Mouse (Mus musculus): ENCODE results near the gene Ctc1.

Ctc1 gene

DNA sequence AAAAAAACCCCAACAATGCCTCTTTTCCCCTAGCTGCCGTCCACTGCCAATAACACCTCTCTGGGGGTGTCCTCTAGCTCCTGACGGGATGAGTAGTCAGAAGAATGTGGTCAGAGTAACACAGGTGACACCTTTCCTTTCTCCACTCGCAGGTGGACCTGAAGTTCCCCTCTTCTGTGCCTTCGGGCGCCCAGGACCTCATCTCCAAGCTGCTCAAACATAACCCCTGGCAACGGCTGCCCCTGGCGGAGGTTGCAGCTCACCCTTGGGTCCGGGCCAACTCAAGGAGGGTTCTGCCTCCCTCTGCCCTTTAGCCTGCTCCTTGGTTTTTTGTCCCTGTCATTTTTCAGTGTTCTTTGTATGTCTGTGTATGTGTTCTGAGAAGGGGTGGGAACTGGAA, 35.0 kb downstream of the Ctc1 start:
- no peak for DNase-seq

DNA sequence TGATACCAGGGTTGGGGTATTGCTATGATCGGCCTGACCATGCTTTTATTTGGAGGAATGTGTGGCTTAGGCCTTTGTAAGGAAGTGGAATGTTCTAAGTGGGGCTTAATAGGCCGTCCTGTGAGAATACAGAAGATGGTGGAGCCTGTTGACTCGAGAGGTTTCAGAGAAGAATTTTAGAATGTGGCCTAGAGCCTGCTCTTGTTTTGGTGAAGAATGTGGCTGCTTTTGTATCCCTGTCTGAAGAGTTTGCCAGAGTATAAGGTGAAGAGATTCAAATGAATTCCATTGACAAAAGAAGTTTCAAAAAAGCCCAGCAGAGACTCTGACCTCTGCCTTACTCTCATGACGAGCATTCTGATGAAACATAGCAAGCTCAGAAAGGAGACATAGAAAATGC, 36.1 kb downstream of the Ctc1 start:
- no peak for DNase-seq

DNA sequence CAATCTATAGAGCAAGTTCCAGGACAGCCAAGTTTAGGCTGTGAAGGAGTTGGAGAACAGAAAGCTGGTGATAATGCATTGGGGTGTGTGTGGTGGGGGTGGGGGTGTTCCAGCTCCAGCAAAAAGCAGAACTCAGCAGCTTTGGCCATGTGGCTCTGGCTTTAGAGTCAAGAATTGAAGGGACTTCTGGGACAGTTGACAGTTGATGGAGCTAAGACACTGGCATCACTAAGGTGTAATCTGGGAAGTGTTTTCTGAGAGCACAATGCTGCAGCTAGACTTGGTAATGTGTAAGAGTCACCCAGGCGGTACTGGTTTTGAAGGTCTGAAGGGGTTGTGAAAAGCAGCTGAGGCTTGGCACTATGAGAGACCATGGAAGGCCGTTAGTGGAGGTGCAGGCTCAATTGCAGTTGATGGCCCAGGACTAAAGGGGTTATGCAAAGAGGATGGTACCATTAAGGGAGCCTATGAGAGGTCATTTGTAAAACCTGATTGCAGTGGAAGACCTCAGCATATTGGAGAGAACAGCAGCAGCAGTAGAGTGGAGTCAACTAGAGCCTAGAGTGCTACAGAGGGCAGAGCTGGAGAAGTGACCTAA, 37.2 kb downstream of the Ctc1 start:
- DNase-seq = no peak

DNA sequence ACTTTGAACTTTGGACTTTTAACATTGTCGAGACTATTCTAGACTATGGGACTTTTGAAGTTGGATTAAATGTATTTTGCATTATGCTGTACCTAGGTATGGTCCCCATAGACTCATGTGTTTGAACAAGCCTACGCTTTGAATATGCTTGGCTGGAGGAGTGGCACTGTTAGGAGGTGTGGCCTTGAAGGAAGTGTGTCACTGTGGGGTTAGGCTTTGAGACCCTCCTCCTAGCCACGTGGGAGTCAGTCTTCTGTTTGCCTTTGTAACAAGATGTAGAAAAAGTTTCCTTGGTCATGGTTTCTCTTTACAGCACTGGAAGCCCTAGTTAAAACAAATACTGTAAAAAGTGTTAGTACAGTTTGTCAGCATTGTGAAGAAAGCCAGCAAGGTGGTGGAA, 38.1 kb downstream of the Ctc1 start:
- no peak for DNase-seq

DNA sequence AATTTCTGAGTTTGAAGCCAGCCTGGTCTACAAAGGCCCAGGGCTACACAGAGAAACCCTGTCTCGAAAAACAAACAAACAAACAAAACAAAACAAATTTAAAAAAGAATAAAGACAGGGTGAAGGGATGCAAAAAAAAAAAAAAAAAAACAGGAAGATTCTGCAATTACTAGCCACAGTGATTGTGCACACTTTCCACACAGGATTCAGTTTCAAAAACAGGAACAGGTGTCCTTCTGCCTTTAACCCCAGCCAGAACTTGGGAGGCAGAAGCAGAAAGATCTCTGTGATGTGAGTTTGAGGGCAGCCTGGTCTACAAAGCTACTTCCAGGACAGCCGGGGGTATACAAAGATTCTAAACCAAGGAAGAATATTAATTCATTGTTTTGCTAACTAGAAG, 42.6 kb downstream of the Ctc1 start:
- no peak for DNase-seq

DNA sequence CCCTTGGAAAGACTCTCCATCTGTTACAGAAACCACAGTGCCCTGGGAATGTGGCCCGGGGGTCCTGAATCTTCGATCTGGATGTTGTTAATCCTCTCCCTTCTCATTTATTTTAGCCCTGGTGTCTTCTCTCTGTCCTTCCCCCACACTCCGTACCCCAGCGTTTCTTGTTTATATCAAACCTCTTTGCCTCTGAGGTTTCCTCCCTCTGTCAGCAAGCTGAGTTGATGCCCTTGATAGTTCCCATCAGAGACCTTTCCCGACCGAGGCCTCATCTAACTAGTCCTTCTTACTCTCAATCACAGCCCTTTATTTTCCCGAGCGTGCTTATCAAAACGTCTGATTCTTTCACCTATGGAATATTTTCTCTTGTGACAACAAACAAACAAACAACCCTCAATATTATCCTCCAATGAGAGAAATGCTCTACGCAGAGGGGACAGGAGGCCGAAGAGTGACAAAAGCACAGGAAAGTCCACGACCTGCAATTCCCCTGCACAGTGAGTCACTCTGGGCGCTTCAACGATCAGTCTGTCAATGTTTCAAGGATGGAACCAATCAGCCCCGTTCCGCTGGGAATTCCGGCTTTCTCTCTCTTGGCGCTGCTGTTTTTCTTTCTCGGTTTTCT, 43.1 kb downstream of the Ctc1 start:
- DNase-seq = no peak

DNA sequence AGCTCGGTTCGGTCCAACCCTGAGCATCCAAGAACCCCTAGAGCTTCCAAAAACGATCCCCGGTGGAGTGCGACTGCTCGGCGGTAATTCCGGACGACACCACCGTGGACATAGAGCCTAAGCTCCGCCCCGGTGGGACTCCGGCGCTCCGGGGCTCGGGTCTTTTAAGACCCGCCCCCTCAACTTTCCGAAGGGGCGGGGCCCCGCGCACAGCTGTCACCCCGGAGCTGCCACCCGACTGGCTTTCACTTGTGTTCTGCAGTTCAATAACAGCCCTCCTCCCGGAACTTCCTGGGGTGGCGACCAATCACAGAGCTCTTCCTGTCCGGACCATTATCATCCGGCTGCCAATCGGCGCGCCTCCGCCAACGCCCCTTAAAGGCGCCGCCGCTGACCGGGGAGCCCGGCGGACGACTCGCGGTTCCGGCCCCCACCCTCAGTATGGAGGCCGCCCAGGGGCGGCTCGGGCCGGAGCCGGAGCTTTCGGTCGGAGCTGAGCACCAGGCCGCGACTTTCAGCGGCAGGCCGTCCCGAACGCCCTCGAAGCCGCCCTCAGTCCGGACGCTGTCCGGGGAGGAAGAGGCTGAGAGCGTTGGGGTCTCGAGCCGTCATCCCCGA, 43.8 kb downstream of the Ctc1 start, which contains the start of gene Borcs6:
TSS of gene Borcs6 (plus strand) at position 361 of the 618 bp plus-strand sequence.
- DNase-seq = peak; percentile 90 to 91

DNA sequence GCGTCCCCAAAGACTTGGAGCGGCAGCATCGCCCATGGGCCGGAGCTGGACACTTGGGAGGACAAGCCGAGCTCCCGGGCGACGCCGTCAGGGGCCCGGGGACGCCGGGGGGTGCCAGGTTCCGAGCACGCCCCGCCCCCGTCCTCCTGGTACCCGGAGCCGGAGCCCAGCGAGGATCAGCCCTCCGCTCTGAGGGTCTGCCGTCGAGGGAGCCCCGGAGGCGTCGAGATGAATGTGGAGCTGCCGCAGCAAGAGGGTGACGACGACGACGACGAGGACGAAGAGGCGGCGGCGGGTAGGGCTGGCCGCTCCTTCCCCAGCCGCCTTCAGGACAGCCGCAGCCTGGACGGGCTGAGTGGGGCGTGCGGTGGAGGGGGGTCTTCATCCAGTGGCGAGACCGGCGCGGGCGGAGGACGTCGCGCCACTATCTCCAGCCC, 44.3 kb downstream of the Ctc1 start:
- peak in 1 of 2 experiments; percentile 53 for DNase-seq

DNA sequence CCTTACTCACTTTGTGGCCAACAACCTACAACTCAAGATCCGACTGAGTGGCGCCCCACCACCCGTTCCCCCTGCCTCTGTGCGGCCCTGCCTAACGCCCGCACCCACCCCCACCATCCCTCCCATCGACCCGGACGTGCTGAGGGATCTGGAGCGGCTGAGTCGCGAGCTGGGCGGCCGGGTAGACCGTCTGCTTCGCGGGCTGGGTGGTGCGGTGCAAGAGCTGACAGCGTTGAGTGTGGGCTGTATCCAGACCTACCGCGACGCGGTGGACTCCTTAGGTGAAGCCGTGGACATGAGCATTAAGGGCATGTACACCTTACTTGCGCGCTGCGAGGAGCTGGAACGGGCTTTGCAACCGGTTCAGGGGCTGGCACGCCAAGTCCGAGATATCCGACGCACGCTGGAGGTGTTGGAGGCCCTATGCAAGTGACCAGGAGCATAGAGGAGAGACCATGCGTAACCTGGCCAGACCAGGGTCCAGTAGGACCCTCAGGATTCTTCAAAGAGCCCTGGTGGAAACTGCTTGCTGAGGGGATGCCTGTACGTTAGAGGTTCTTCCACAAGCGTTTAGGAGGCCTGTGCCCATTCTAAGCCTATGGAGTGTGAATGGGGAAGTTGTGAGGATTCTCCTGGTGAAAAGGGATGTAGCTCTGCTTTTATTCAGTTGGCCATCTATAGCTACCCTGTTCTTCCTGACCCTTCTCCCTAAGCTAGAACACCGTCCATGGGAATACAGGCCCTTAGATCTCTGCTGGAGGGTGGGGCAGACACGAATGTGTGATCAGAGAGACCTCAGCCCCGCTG, 44.9 kb downstream of the Ctc1 start:
- peak in 1 of 2 experiments; percentile 26 for DNase-seq

DNA sequence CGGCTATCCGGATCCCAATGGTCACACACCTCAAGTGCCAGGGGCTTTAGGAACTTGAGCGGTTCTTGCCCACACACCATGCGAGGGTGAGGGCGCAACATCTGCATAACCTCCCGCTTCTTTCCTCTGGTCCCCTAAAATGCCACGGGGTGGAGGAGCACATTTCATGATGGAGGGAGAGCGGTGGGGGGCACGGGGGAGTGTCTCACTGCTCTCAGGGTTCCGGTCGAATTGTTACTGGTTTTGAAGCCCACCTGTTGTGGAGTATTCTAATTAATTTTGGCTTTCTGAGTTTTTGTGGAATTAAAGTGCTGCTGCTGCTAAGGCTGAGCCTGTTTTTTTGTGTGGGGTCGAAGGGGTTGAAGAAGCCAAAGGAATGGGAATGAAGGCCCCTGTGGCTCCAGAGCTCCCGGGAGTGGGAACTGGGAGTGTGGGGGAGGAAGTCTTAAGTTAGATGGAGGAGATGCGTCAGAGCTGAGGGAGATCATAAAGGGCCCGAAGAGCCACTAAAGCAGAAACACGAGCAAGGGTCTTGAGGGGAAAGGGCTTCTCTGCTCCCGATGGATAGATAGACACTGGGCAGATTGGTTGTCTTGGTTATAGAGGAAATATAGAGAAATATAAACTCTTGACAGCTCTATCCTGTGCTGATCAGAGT, 45.7 kb downstream of the Ctc1 start:
- no peak for DNase-seq

DNA sequence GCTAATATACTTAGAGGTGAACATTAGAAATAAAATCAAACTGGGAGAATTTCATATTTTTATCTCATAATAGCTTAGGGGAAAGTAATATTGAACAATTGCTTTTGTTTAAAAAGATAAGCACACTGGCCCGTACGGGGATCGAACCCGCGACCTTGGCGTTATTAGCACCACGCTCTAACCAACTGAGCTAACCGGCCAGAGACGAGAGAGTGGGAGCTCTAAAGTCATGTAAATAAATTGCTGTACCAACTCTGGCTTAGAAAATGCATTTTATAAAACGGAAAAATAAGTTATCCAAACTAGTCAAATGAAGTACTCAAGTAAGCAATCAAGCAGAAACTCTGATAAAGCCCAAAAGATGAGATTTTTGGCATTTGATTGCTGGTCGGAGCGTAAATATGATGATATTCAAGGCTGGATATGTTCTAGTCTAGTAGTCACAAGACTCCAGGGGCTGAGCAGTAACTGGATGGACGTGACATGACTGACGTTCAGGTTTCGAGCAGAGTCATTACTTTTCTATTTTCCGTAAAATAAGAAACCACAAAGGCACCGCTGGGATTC, 46.6 kb downstream of the Ctc1 start:
- peak; percentile 89 to 90 for DNase-seq

DNA sequence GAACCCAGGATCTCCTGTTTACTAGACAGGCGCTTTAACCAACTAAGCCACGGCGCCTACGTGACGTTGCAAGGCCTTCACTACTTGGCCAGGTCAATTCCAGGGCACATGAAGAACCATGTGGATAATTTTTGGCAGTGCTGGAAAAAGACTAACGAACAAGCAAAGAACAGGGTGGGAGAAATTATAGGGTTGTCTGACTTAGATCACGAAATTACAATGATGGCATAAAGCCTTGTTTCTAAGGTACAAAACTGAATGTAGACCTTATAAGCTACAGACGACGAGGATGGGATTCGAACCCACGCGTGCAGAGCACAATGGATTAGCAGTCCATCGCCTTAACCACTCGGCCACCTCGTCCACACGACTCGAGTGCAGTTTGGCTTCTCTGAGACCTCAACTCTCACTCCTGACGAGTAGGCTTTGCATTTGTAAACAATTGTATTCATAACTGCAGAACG, 47.1 kb downstream of the Ctc1 start:
- peak; percentile 98 for DNase-seq

DNA sequence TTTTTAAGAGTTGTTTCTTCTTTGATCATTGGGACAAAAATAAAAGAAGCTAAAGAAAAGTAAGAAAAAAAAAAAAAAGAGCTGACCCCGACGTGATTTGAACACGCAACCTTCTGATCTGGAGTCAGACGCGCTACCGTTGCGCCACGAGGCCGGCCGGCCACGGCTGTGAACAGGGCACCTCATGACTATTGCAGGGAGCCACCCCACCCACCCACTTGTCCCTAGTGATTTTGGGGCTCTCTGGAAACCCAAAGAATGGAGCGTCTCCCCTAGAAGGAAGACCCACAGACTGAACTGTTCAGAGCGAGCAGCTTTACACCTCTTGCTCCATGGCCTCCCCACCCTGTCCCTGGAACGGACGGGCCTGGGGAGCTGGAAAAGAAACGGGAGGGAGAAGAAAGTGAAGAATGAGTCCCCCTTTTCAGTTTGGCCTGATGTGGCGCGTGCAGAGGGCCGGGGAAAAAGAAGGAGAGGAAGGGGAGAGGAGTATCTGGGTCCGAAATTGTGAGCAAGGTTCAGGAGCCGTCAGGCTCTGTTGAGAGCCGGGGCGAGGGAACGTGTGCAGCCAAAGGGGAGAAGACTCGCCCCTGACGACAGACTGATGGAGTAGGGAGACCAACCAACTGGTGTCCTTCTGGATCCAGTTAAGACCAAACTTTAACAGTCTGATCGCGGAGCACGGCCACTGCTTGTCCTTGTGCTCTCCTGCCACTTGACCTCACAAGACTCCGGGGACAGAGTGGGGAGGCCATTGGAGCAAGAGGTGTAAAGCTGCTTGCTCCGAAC, 47.9 kb downstream of the Ctc1 start:
- peak; percentile 91 for DNase-seq

DNA sequence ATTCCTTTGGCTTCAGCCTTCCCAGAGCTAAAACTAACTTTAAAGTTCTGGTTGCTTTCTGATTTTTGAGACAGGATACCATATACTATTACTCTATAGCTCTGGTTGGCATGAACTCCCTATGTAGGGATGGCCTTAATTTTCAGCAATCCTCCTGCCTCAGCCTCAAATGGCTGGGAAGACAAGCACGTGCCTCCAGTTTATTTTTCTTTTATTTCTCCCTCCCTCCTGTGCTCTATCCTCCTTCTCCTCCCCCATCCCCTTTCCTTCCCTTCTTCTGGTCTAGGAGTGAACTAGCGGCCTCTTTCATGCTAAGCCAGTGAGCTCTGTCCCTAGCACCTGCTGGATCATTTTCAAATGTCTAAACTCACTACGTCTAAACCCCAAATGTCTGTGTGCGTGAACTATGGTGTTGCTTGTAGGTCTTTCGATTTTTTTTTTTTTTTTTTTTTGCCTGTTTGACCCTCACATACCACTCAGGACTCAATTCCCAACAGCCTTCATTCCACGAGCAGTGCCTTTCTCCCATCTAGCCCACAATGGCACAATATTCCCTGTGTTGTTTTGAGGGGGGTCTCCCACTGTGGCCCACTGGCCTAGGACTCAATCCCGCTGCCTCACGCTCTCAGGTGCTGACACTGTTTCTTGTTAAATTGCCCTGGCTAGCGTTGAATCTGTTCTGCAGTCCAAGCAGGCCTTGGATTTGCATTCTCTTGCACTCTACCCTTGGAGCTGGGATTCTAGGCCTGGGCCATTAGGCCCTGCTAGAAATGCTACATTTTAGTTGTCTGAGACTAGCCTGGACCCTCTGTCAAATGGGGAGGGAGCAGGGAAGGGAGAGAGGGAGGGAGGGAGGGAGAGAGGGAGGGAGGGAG, 48.8 kb downstream of the Ctc1 start:
- no peak for DNase-seq

DNA sequence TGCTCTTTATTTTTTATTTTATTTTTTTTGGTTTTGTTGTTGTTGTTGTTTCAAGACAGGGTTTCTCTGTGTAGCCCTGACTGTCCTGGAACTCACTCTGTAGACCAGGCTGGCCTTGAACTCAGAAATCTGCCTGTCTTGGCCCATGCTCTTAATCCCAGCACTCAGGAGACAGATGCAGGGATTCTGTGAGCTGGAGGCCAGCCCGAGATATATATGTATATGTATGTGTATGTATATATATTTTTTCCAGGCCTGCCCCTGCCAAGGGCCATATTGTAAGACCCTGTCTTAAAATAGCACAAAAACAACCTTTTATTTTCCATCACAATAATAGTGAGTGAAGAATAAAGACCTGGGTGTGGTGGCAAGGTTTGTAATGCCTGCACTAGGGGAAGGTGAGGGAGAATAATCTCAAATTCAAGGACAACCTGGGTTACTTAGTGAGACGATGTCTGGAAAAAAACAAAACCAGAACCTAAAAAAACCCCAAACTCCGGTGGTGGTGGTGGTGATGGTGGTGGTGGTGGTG, 49.7 kb downstream of the Ctc1 start:
- DNase-seq = no peak

DNA sequence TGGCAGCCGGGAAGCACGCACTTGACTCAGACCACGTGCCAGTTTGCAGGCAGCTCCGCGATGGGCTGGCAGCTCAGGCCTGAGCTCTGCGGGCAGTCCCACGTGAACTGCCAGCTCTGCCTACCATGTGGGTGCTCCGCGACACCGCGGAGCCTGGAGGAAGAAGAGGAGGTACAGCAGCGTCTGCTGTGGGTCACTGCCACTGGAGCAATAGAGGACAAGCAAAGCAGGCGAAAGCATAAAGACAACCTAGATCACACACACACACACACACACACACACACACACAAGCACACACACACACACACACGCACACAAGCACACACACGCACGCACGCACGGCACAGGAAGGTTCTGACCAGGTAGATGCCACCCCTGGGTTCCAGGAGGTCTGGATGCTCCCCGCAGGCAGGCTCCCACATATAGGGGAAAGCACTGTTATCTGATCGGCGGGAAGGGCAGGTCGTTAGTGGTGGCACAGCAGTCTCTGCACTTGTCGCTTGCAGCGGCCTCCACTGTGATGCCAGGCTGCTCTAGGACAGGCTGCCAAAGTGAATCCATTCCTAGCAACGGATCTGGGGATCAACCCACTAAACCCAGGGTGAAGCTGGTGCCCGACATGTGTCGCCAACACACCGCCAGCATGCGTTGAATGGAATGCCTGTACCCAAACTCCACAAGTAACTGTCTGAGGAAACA, 50.6 kb downstream of the Ctc1 start:
- DNase-seq = peak; percentile 35 to 38

DNA sequence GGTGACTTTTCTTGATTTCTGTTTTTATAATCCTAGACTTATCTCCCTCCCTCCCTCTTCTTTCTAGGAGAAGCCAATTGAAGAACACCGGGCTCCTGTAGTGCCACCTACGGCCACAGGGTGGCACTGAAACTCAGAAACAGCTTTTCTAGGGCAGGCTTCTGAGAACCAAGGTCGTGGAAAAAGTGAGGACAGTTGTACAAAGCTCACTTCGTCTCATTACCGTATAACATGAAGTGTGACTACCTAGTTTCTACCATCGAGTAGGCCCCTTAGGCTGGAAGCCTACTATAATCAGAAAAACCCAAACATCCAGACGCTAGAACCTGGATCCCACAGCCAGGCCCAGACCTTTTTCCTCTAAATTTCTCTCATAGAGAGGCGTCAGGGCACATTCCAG, 51.2 kb downstream of the Ctc1 start:
- DNase-seq = peak; percentile 88 to 90

DNA sequence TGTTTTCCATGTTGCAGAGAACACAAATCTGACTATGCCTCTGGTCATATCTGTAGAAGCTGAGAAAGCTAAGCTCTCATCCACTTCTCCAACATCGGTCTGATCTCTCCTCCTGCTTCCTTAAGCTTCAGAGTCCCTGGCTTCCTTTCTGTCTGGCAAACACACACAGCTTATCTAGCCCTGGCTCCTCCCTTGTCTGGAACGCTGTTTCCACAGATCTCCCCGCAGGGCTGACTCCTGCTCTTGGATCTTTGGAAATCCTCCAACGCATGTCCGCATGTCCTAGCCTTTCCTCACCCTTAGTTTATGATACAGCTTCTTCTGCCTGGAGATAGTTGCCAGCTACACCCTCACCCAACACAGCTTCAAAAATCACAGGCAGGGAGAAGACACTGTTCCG, 51.9 kb downstream of the Ctc1 start:
- DNase-seq = no peak

DNA sequence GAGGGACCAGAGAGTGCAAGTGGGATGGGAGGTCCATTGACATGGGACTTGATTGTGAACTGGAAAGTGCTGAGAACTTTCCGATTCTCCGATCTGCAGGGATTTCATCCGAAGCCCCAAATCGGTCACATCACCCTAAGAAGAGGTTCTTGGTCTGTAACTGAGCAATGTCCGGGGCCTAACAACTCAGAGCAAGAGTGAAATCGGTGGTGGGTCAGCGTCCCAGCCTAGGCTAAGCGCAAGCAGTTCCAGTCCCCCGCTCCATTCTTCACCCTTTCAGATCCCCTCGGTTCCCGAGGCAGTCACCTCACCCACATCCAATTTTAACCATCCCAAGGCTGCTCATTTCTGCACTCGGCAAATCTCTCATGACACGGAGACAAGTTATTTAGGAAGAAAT, 54.4 kb downstream of the Ctc1 start:
- no peak for DNase-seq

All from B cell, adult 2 months (primary cell).